Mouse (Mus musculus): ENCODE data around the gene Lcmt1. TPM values are rescaled to one million over a fixed set of nuclear protein-coding genes. Genes with fewer than 3 reads are reported as not detected.

Lcmt1 gene
- polyA plus RNA-seq, 1 experiment from 2014 or later = 54.9 TPM

- no peak overlapping the region for H3K4me3 ChIP-seq (replicated peaks)
- WGBS = 63% methylated on average over 4 of the region's 4 CpGs
- H3K27me3 ChIP-seq = no peaks in the 10 kb centered on the region
- no peaks in the 10 kb centered on the region for H3K4me1 ChIP-seq
- H3K36me3 ChIP-seq = peaks cover 48% of the 10 kb centered on the region
- H3K9me3 ChIP-seq (replicated peaks) = no peaks in the 10 kb centered on the region
- H3K4me2 ChIP-seq = no peak overlapping the region
- ATAC-seq (replicated peaks; ENCODE audit: low FRiP score) = no peak
- no peak overlapping the region for H3K27ac ChIP-seq
- H3K9ac ChIP-seq = no peak overlapping the region
Measured at GRCm38 (mm10) chr7:123430411-123430705, 60.8 kb downstream of the Lcmt1 start.

- Histone ChIP-seq H3K27me3 (no peaks in the 10 kb centered on the region), H3K4me1 (no peaks in the 10 kb centered on the region), H3K4me2 (no peak overlapping the region), H3K27ac (no peak overlapping the region), H3K9me3 (replicated peaks) (no peaks in the 10 kb centered on the region), H3K36me3 (peaks cover 40% of the 10 kb centered on the region), H3K4me3 (replicated peaks) (no peak overlapping the region), H3K9ac (no peak overlapping the region)
- no peak for ATAC-seq (replicated peaks; ENCODE audit: low FRiP score)
- WGBS = 71% methylated on average over 4 of the region's 4 CpGs
Measured at GRCm38 (mm10) chr7:123431206-123431605, 61.6 kb downstream of the Lcmt1 start.

- Histone ChIP-seq H3K27me3 (no peaks in the 10 kb centered on the region), H3K4me2 (no peak overlapping the region), H3K4me1 (no peaks in the 10 kb centered on the region), H3K27ac (no peak overlapping the region), H3K36me3 (no peaks in the 10 kb centered on the region), H3K9me3 (replicated peaks) (no peaks in the 10 kb centered on the region), H3K9ac (no peak overlapping the region), H3K4me3 (replicated peaks) (no peak overlapping the region)
- no peak for ATAC-seq (replicated peaks; ENCODE audit: low FRiP score)
- 70% methylated on average over 1 of the region's 1 CpGs for WGBS
Measured at GRCm38 (mm10) chr7:123442079-123442478, 72.5 kb downstream of the Lcmt1 start.

- ATAC-seq (replicated peaks; ENCODE audit: low FRiP score) = no peak
- Histone ChIP-seq H3K27me3 (no peaks in the 10 kb centered on the region), H3K4me1 (0 out of 2 replicates have a peak, but pooled peaks cover 3% of the 10 kb centered on the region), H3K36me3 (no peaks in the 10 kb centered on the region), H3K9ac (no peak overlapping the region), H3K27ac (no peak overlapping the region), H3K4me3 (replicated peaks) (no peak overlapping the region), H3K4me2 (no peak overlapping the region), H3K9me3 (replicated peaks) (no peaks in the 10 kb centered on the region)
- 96% methylated on average over 2 of the region's 2 CpGs for WGBS
Measured at GRCm38 (mm10) chr7:123448794-123449193, 79.2 kb downstream of the Lcmt1 start.

GRCm38 (mm10) chr7:123449676-123450075, 80.1 kb downstream of the Lcmt1 start:
- Histone ChIP-seq H3K9ac (no peak overlapping the region), H3K36me3 (no peaks in the 10 kb centered on the region), H3K27ac (no peak overlapping the region), H3K27me3 (no peaks in the 10 kb centered on the region), H3K4me2 (no peak overlapping the region), H3K4me1 (0 out of 2 replicates have a peak, but pooled peaks cover 3% of the 10 kb centered on the region), H3K4me3 (replicated peaks) (no peak overlapping the region), H3K9me3 (replicated peaks) (no peaks in the 10 kb centered on the region)
- ATAC-seq (replicated peaks; ENCODE audit: low FRiP score) = no peak
- WGBS = 59% methylated on average over 10 of the region's 10 CpGs

GRCm38 (mm10) chr7:123450515-123450914, 80.9 kb downstream of the Lcmt1 start:
- Histone ChIP-seq H3K4me3 (replicated peaks) (no peak overlapping the region), H3K9ac (no peak overlapping the region), H3K27me3 (no peaks in the 10 kb centered on the region), H3K4me2 (no peak overlapping the region), H3K27ac (no peak overlapping the region), H3K9me3 (replicated peaks) (no peaks in the 10 kb centered on the region), H3K4me1 (0 out of 2 replicates have a peak, but pooled peaks cover 3% of the 10 kb centered on the region), H3K36me3 (no peaks in the 10 kb centered on the region)
- no peak for ATAC-seq (replicated peaks; ENCODE audit: low FRiP score)
- 89% methylated on average over 2 of the region's 2 CpGs for WGBS

- peak overlapping the region; percentile 34; the same call in 1 of the 2 replicates for H3K27ac ChIP-seq
- 32% methylated on average over 6 of the region's 6 CpGs for WGBS
- no peak overlapping the region for H3K4me3 ChIP-seq (replicated peaks)
- H3K27me3 ChIP-seq = no peaks in the 10 kb centered on the region
- H3K9me3 ChIP-seq (replicated peaks) = no peaks in the 10 kb centered on the region
- no peaks in the 10 kb centered on the region for H3K36me3 ChIP-seq
- 0 out of 2 replicates have a peak, but pooled peaks cover 3% of the 10 kb centered on the region for H3K4me1 ChIP-seq
- no peak for ATAC-seq (replicated peaks; ENCODE audit: low FRiP score)
- no peak overlapping the region for H3K4me2 ChIP-seq
- H3K9ac ChIP-seq = no peak overlapping the region
Measured at GRCm38 (mm10) chr7:123452551-123452950, 83.0 kb downstream of the Lcmt1 start.

- H3K36me3 ChIP-seq = no peaks in the 10 kb centered on the region
- H3K27ac ChIP-seq = peak overlapping the region; percentile 27; the same call in 1 of the 2 replicates
- 0 out of 2 replicates have a peak, but pooled peaks cover 3% of the 10 kb centered on the region for H3K4me1 ChIP-seq
- H3K9me3 ChIP-seq (replicated peaks) = no peaks in the 10 kb centered on the region
- H3K9ac ChIP-seq = no peak overlapping the region
- no peaks in the 10 kb centered on the region for H3K27me3 ChIP-seq
- no peak overlapping the region for H3K4me2 ChIP-seq
- ATAC-seq (replicated peaks; ENCODE audit: low FRiP score) = no peak
- H3K4me3 ChIP-seq (replicated peaks) = no peak overlapping the region
- WGBS = 59% methylated on average over 8 of the region's 8 CpGs
Measured at GRCm38 (mm10) chr7:123453066-123453465, 83.5 kb downstream of the Lcmt1 start.

- Histone ChIP-seq H3K4me2 (no peak overlapping the region), H3K4me1 (0 out of 2 replicates have a peak, but pooled peaks cover 3% of the 10 kb centered on the region), H3K27ac (no peak overlapping the region), H3K27me3 (no peaks in the 10 kb centered on the region), H3K9ac (no peak overlapping the region), H3K4me3 (replicated peaks) (no peak overlapping the region), H3K36me3 (no peaks in the 10 kb centered on the region), H3K9me3 (replicated peaks) (no peaks in the 10 kb centered on the region)
- WGBS = 85% methylated on average over 3 of the region's 3 CpGs
- ATAC-seq (replicated peaks; ENCODE audit: low FRiP score) = no peak
Measured at GRCm38 (mm10) chr7:123455088-123455487, 85.5 kb downstream of the Lcmt1 start.

- WGBS = 91% methylated on average over 4 of the region's 4 CpGs
- no peak for ATAC-seq (replicated peaks; ENCODE audit: low FRiP score)
Measured at GRCm38 (mm10) chr7:123458309-123458708, 88.7 kb downstream of the Lcmt1 start.

GRCm38 (mm10) chr7:123459247-123459646, 89.7 kb downstream of the Lcmt1 start:
- Histone ChIP-seq H3K9ac (no peak overlapping the region), H3K4me3 (replicated peaks) (no peak overlapping the region), H3K4me2 (no peak overlapping the region), H3K27me3 (no peaks in the 10 kb centered on the region), H3K27ac (no peak overlapping the region), H3K4me1 (no peaks in the 10 kb centered on the region), H3K9me3 (replicated peaks) (no peaks in the 10 kb centered on the region), H3K36me3 (no peaks in the 10 kb centered on the region)
- WGBS = 82% methylated on average over 4 of the region's 4 CpGs
- no peak for ATAC-seq (replicated peaks; ENCODE audit: low FRiP score)

More at GRCm38 (mm10) chr7:123458309-123458708, 88.7 kb downstream of the Lcmt1 start:
- no peak overlapping the region for H3K27ac ChIP-seq
- H3K9me3 ChIP-seq (replicated peaks) = no peaks in the 10 kb centered on the region
- H3K36me3 ChIP-seq = no peaks in the 10 kb centered on the region
- H3K9ac ChIP-seq = no peak overlapping the region
- H3K4me1 ChIP-seq = no peaks in the 10 kb centered on the region
- no peak overlapping the region for H3K4me2 ChIP-seq
- H3K27me3 ChIP-seq = no peaks in the 10 kb centered on the region
- H3K4me3 ChIP-seq (replicated peaks) = no peak overlapping the region

- no peak overlapping the region for H3K9ac ChIP-seq
- WGBS = 82% methylated on average over 4 of the region's 4 CpGs
- no peak overlapping the region for H3K4me3 ChIP-seq (replicated peaks)
- H3K9me3 ChIP-seq (replicated peaks) = no peaks in the 10 kb centered on the region
- H3K27ac ChIP-seq = no peak overlapping the region
- H3K27me3 ChIP-seq = 0 out of 2 replicates have a peak, but pooled peaks cover 2% of the 10 kb centered on the region
- no peak overlapping the region for H3K4me2 ChIP-seq
- no peaks in the 10 kb centered on the region for H3K36me3 ChIP-seq
- no peaks in the 10 kb centered on the region for H3K4me1 ChIP-seq
- no peak for ATAC-seq (replicated peaks; ENCODE audit: low FRiP score)
Measured at GRCm38 (mm10) chr7:123461316-123461715, 91.7 kb downstream of the Lcmt1 start.

GRCm38 (mm10) chr7:123462070-123462501, 92.5 kb downstream of the Lcmt1 start, which contains the start of gene Aqp8:
Gene Aqp8 (plus strand): TSS chr7:123462291.
- ATAC-seq (replicated peaks; ENCODE audit: low FRiP score) = peak; percentile 55; the same call in 1 of the 2 replicates

More at GRCm38 (mm10) chr7:123462070-123462501, 92.5 kb downstream of the Lcmt1 start, which contains the start of gene Aqp8:
- no peaks in the 10 kb centered on the region for H3K36me3 ChIP-seq
- 0 out of 2 replicates have a peak, but pooled peaks cover 3% of the 10 kb centered on the region for H3K27me3 ChIP-seq
- 57% methylated on average over 9 of the region's 9 CpGs for WGBS
- no peak within 1 kb of the TSS for H3K27ac ChIP-seq
- no peak within 1 kb of the TSS for H3K4me3 ChIP-seq (replicated peaks)
- H3K9me3 ChIP-seq (replicated peaks) = no peaks in the 10 kb centered on the region
- H3K4me2 ChIP-seq = no peak within 1 kb of the TSS
- no peak within 1 kb of the TSS for H3K9ac ChIP-seq
- no peaks in the 10 kb centered on the region for H3K4me1 ChIP-seq

Data from kidney, embryonic 15.5 days (tissue).